Mouse (Mus musculus): ENCODE results near the gene Slc4a4. TPM values are rescaled to one million over a fixed set of nuclear protein-coding genes. Genes with fewer than 3 reads are reported as not detected.
"Not testable (repeated sequence)": the region's sequence is repeated elsewhere in the genome, so short reads cannot be mapped to it uniquely, and the experiment has no call there.

Slc4a4 gene
- polyA plus RNA-seq, 1 experiment from 2014 or later, result 4.6 TPM

GRCm38 (mm10) chr5:88982040-88982736 lies 95.6 kb downstream of the Slc4a4 start:
- TF ChIP-seq CTCF (IDR thresholded peaks at IDR 0.05; ENCODE audit: low read depth), result no peak
- Histone ChIP-seq H3K4me3 (ENCODE audit: low read depth, low read length) (no peak overlapping the region), H3K9ac (ENCODE audit: low read depth, low read length) (no peak overlapping the region), H3K36me3 (ENCODE audit: control insufficient read depth, insufficient read depth) (no peaks in the 10 kb centered on the region), H3K27ac (ENCODE audit: low read depth, low read length) (0 out of 2 replicates have a peak overlapping the region, but pooled peaks have one; percentile 16), H3K4me2 (replicated peaks; ENCODE audit: low read depth) (peak overlapping the region; percentile 13; the same call in 1 of the 2 replicates), H3K4me1 (replicated peaks; ENCODE audit: control insufficient read depth, insufficient read depth, low read length) (no peaks in the 10 kb centered on the region), H3K27me3 (replicated peaks; ENCODE audit: control insufficient read depth, insufficient read depth, low read length) (no peaks in the 10 kb centered on the region), H3K9me3 (ENCODE audit: control insufficient read depth) (no peaks in the 10 kb centered on the region)
- WGBS, result 41% methylated on average over 3 of the region's 3 CpGs
- no peak for ATAC-seq

- Histone ChIP-seq H3K4me2 (replicated peaks; ENCODE audit: low read depth) (no peak overlapping the region), H3K36me3 (ENCODE audit: control insufficient read depth, insufficient read depth) (no peaks in the 10 kb centered on the region), H3K4me1 (replicated peaks; ENCODE audit: control insufficient read depth, insufficient read depth, low read length) (no peaks in the 10 kb centered on the region), H3K9me3 (ENCODE audit: control insufficient read depth) (no peaks in the 10 kb centered on the region), H3K4me3 (ENCODE audit: low read depth, low read length) (no peak overlapping the region), H3K27ac (ENCODE audit: low read depth, low read length) (peak overlapping the region; percentile 3; the same call in 1 of the 2 replicates), H3K9ac (ENCODE audit: low read depth, low read length) (no peak overlapping the region), H3K27me3 (replicated peaks; ENCODE audit: control insufficient read depth, insufficient read depth, low read length) (no peaks in the 10 kb centered on the region)
- WGBS, result 78% methylated on average over 2 of the region's 2 CpGs
- no peak for TF ChIP-seq CTCF (IDR thresholded peaks at IDR 0.05; ENCODE audit: low read depth)
- no peak for ATAC-seq
These were observed 96.6 kb downstream of the Slc4a4 start for GRCm38 (mm10) chr5:88983170-88983569.

- Histone ChIP-seq H3K4me2 (replicated peaks; ENCODE audit: low read depth) (peak overlapping the region; percentile 38), H3K4me1 (replicated peaks; ENCODE audit: control insufficient read depth, insufficient read depth, low read length) (no peaks in the 10 kb centered on the region), H3K4me3 (ENCODE audit: low read depth, low read length) (no peak overlapping the region), H3K36me3 (ENCODE audit: control insufficient read depth, insufficient read depth) (no peaks in the 10 kb centered on the region), H3K9ac (ENCODE audit: low read depth, low read length) (no peak overlapping the region), H3K9me3 (ENCODE audit: control insufficient read depth) (no peaks in the 10 kb centered on the region), H3K27me3 (replicated peaks; ENCODE audit: control insufficient read depth, insufficient read depth, low read length) (no peaks in the 10 kb centered on the region), H3K27ac (ENCODE audit: low read depth, low read length) (peak overlapping the region; percentile 3; the same call in 1 of the 2 replicates)
- WGBS, result 51% methylated on average over 7 of the region's 7 CpGs
- no peak for TF ChIP-seq CTCF (IDR thresholded peaks at IDR 0.05; ENCODE audit: low read depth)
- ATAC-seq, result peak; percentile 83
These were observed 97.0 kb downstream of the Slc4a4 start for GRCm38 (mm10) chr5:88983652-88984051.

GRCm38 (mm10) chr5:88989018-88989417 lies 102.4 kb downstream of the Slc4a4 start:
- no peak for ATAC-seq
- H3K9ac ChIP-seq (ENCODE audit: low read depth, low read length), result no peak overlapping the region
- no peaks in the 10 kb centered on the region for H3K36me3 ChIP-seq (ENCODE audit: control insufficient read depth, insufficient read depth)

GRCm38 (mm10) chr5:88990196-88990747 lies 103.7 kb downstream of the Slc4a4 start:
- Histone ChIP-seq H3K36me3 (ENCODE audit: control insufficient read depth, insufficient read depth) (no peaks in the 10 kb centered on the region), H3K27ac (ENCODE audit: low read depth, low read length) (no peak overlapping the region), H3K4me2 (replicated peaks; ENCODE audit: low read depth) (no peak overlapping the region), H3K9ac (ENCODE audit: low read depth, low read length) (no peak overlapping the region), H3K4me3 (ENCODE audit: low read depth, low read length) (no peak overlapping the region), H3K4me1 (replicated peaks; ENCODE audit: control insufficient read depth, insufficient read depth, low read length) (no peaks in the 10 kb centered on the region), H3K9me3 (ENCODE audit: control insufficient read depth) (no peaks in the 10 kb centered on the region), H3K27me3 (replicated peaks; ENCODE audit: control insufficient read depth, insufficient read depth, low read length) (no peaks in the 10 kb centered on the region)
- WGBS, result 76% methylated on average over 9 of the region's 9 CpGs
- TF ChIP-seq CTCF (IDR thresholded peaks at IDR 0.05; ENCODE audit: low read depth), result no peak
- no peak for ATAC-seq

More at GRCm38 (mm10) chr5:88989018-88989417, 102.4 kb downstream of the Slc4a4 start:
- no peak overlapping the region for H3K27ac ChIP-seq (ENCODE audit: low read depth, low read length)
- no peaks in the 10 kb centered on the region for H3K9me3 ChIP-seq (ENCODE audit: control insufficient read depth)
- no peaks in the 10 kb centered on the region for H3K4me1 ChIP-seq (replicated peaks; ENCODE audit: control insufficient read depth, insufficient read depth, low read length)
- no peak overlapping the region for H3K4me3 ChIP-seq (ENCODE audit: low read depth, low read length)
- no peak overlapping the region for H3K4me2 ChIP-seq (replicated peaks; ENCODE audit: low read depth)
- TF ChIP-seq CTCF (IDR thresholded peaks at IDR 0.05; ENCODE audit: low read depth), result peak; percentile 44
- no peaks in the 10 kb centered on the region for H3K27me3 ChIP-seq (replicated peaks; ENCODE audit: control insufficient read depth, insufficient read depth, low read length)

- not testable (repeated sequence) for H3K4me2 ChIP-seq (replicated peaks; ENCODE audit: low read depth); H3K4me3 ChIP-seq (ENCODE audit: low read depth, low read length); H3K27ac ChIP-seq (ENCODE audit: low read depth, low read length); H3K9me3 ChIP-seq (ENCODE audit: control insufficient read depth); H3K36me3 ChIP-seq (ENCODE audit: control insufficient read depth, insufficient read depth); ATAC-seq; H3K27me3 ChIP-seq (replicated peaks; ENCODE audit: control insufficient read depth, insufficient read depth, low read length); H3K9ac ChIP-seq (ENCODE audit: low read depth, low read length); H3K4me1 ChIP-seq (replicated peaks; ENCODE audit: control insufficient read depth, insufficient read depth, low read length)
- WGBS, result 67% methylated on average over 2 of the region's 2 CpGs
These were observed 104.7 kb downstream of the Slc4a4 start for GRCm38 (mm10) chr5:88991309-88991708.
